Mouse (Mus musculus) effector memory CD4-positive, alpha-beta T cell, adult 7 months (primary cell): ENCODE results near the gene Gatc. TPM values are rescaled to one million over a fixed set of nuclear protein-coding genes. Genes with fewer than 3 reads are reported as not detected.

Source experiments
- polyA plus RNA-seq: library from polyadenylated mRNA; unstranded; fragments of 100-300 nt; shearing (Covaris generic); gene quantifications from one replicate; pipeline ENCODE4 v1.2.1, GENCODE M21; 2017

Gene Gatc
- polyA plus RNA-seq: 5.5 TPM

GRCm38 (mm10) chr5:115340577-115341313, at the start of gene Gatc, which contains the start of gene Triap1:
Gene Gatc (minus strand): TSS chr5:115341178.
Gene Triap1 (plus strand): TSS chr5:115341225.

GRCm38 (mm10) chr5:115348546-115349224, 7.7 kb upstream of the Gatc start, which contains the start of gene Cox6a1:
Gene Cox6a1 (minus strand): TSS chr5:115348981.

GRCm38 (mm10) chr5:115326875-115327609, 13.9 kb downstream of the Gatc start, which contains the start of gene Srsf9:
Gene Srsf9 (plus strand): TSS chr5:115327177.

GRCm38 (mm10) chr5:115300792-115301614, 40.0 kb downstream of the Gatc start, which contains the start of gene Dynll1:
Gene Dynll1 (minus strand): TSS chr5:115300999.

Other genes with a start within 250 kb of the Gatc start
- gene Gm10401, start 242.9 kb downstream of the Gatc start, polyA plus RNA-seq: 2.4 TPM
- gene Acads, start 221.8 kb downstream of the Gatc start, polyA plus RNA-seq: 15.6 TPM
- 61.3 TPM for gene Unc119b, start 206.2 kb downstream of the Gatc start, polyA plus RNA-seq
- 61.4 TPM for gene Mlec, start 183.0 kb downstream of the Gatc start, polyA plus RNA-seq
- not detected for gene Cabp1, start 146.8 kb downstream of the Gatc start, polyA plus RNA-seq
- 115 TPM for gene Pop5, start 105.3 kb downstream of the Gatc start, polyA plus RNA-seq
- gene Rnf10, start 68.3 kb downstream of the Gatc start, polyA plus RNA-seq: 130 TPM
- 40.2 TPM for gene Coq5, start 61.5 kb downstream of the Gatc start, polyA plus RNA-seq
- gene Dynll1, start 40.2 kb downstream of the Gatc start, polyA plus RNA-seq: 331 TPM
- gene Srsf9, start 14.0 kb downstream of the Gatc start, polyA plus RNA-seq: 88.6 TPM
- gene Triap1, start within 50 bp of the Gatc start, polyA plus RNA-seq: 22.9 TPM
- 459 TPM for gene Cox6a1, start 7.8 kb upstream of the Gatc start, polyA plus RNA-seq
- gene Msi1, start 88.4 kb upstream of the Gatc start, polyA plus RNA-seq: 0.27 TPM
- not detected for gene Pla2g1b, start 125.1 kb upstream of the Gatc start, polyA plus RNA-seq
- gene Sirt4, start 143.5 kb upstream of the Gatc start, polyA plus RNA-seq: 14.3 TPM
- gene Pxn, start 165.5 kb upstream of the Gatc start, polyA plus RNA-seq: 64.8 TPM
- gene Rplp0, start 218.3 kb upstream of the Gatc start, polyA plus RNA-seq: 2,084 TPM
- 51.8 TPM for gene Gcn1l1, start 224.1 kb upstream of the Gatc start, polyA plus RNA-seq